Mouse (Mus musculus): Measurements from ENCODE around the gene Btbd6.

Btbd6 gene

GRCm38 (mm10) chr12:112952926-112953565, 23.2 kb upstream of the Btbd6 start:
- no peak for DNase-seq (ENCODE audit: low spot score)

DNA sequence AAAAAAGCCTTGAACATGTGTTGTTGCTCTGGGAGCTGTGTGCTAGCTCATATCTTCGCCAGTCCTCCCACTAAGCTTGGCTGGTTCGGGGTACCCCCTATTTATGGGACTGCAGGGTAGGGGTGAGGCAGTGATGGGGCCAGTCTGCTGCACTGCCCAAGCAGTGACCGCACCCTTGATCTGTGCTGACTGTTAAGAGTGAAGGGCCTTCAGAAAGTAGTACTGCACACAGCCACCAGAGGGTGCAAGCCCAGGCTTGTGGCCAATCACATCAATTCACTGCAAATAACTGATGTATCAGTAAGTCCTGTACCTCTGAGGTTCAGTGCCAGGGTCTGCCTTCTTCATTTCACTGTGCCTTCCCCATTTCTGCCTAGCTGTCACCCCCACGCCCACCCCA, 20.5 kb upstream of the Btbd6 start:
- peak; percentile 34 for DNase-seq (ENCODE audit: low spot score)

DNA sequence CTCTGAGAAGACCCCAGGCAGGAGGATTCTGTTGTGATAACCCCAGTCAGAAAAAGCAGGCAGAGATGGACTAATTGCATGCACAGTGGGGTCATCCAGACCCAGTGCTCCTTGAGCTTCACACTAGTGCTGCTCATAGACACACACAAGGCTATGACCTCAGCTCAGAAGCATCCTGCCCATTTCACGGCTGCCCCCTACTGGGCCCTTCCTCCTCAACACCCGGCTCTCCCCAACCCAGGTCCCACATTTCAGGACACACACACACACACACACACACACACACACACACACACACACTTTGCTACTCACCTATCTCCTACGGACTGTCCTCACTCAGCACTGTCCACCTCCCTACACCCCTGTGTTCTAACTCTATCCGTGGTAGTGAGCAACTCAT, 18.0 kb upstream of the Btbd6 start:
- no peak for DNase-seq (ENCODE audit: low spot score)

DNA sequence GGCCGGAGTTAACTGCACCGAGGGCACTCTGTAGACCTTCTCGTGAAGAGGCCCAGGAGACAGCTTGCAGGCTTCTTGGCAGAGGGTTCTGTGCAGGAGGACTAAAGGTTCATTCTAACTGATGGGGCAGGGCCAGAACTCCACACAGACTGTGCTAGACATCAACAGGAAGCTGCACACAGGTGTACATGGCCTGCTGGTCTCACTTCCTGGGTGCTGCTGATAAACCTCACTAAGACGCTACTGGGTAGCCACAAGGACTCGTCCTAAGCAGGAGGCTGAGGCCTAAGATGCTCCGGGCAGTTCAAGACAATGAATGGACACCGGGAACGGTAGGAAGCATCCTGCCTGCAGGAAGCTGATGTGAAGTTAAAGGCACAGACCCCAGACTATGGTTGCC, 16.9 kb upstream of the Btbd6 start:
- DNase-seq (ENCODE audit: low spot score), result no peak

DNA sequence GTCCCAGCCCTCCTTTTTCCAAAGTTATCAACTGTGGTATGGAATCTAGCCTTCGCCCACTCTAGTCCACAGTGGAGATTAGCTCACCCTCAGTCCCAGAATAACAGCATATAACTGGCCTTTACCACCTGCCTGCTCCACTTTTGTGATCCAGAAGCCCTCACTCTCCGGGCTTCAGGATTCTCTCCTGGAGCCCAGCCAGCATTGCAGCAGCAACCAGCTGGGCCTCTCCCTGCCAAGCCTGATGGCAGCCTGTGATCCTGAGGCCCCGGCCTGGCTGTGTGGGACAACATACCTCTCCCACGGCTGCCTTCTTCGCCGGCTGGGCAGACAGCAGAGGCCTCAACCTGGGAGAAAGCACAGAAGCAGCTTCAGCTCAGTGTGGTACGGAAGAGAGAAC, 14.9 kb upstream of the Btbd6 start:
- DNase-seq (ENCODE audit: low spot score), result no peak

GRCm38 (mm10) chr12:112961872-112962271, 14.4 kb upstream of the Btbd6 start:
- DNase-seq (ENCODE audit: low spot score), result no peak

DNA sequence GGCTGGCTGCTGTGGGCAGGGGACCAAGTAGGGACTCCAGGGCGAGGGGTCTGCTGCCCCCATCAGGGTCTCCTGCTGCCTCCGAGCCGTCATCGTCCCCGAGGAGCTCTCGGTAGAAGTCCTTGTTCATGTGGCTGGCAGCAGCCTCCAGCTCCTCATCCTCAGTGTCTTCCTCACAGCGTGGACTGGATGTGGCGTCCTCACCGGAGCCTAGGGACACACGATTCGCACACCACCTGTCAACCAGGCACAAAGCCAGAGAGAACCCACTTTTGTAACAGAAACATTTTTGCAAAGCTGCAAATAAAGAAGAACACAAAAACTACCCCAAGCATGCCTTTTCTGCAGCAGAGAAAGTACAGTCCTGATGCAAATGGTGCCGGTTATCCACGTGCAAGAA, 10.5 kb upstream of the Btbd6 start:
- DNase-seq (ENCODE audit: low spot score), result no peak

- DNase-seq (ENCODE audit: low spot score), result no peak
Measured at GRCm38 (mm10) chr12:112968943-112969342, 7.3 kb upstream of the Btbd6 start.

- DNase-seq (ENCODE audit: low spot score), result no peak
Measured at GRCm38 (mm10) chr12:112969616-112970015, 6.7 kb upstream of the Btbd6 start.

- no peak for DNase-seq (ENCODE audit: low spot score)
Measured at GRCm38 (mm10) chr12:112974736-112975135, 1.5 kb upstream of the Btbd6 start.

DNA sequence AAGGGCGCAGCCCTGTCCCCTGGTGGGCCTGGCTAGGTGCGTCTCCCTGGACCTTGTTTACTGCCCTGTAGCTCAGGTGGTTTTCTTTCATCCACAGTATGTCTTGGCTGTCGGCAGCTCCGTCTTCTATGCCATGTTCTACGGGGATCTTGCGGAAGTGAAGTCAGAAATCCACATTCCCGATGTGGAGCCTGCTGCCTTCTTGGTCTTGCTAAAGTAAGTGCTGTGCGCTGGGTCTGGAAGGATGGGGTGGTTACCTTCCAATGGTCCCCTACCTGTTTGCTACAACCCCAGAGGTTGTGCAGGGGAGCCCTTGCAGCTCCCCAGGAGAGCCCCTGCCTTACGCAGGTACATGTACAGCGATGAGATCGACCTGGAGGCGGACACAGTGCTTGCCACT, 874 bp downstream of the Btbd6 start:
- no peak for DNase-seq (ENCODE audit: low spot score)

DNA sequence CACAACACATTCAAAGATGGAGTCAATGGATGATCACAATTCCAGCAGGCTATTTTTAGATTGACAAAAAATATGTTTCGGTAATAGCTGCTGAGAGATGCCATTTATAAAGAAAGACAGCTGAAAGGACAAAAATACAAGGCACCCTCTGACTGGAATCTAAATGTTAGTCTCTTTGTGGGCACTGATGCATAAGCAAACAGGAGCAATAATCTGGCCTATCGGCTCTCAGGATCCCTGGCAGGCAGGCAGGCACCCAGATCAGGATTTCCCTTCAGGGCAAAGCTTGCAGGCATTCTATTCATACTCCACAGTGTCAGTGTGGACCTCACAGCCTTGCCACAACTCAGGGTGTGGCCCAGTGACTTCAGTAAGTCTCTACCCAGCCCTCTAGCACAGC, 5.7 kb downstream of the Btbd6 start:
- DNase-seq (ENCODE audit: low spot score), result no peak

DNA sequence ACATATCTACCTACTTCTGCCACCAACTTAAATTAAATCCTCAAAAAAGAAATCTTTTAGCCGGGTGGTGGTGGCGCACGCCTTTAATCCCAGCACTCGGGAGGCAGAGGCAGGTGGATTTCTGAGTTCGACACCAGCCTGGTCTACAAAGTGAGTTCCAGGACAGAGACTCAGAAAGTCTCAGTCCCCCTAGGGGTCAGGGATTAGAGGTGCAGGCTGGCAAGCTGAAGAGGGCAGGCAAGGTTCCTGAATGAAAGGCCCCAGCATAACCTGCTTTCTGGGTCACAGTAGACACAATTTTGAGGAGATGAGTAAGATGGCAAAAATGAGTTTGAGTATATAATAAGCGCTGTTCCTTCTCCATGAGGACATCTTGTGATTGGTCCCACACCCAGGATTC, 9.1 kb downstream of the Btbd6 start:
- DNase-seq (ENCODE audit: low spot score), result no peak

GRCm38 (mm10) chr12:112987877-112988276, 11.6 kb downstream of the Btbd6 start:
- no peak for DNase-seq (ENCODE audit: low spot score)

- DNase-seq (ENCODE audit: low spot score), result no peak
Measured at GRCm38 (mm10) chr12:112990706-112991405, 14.6 kb downstream of the Btbd6 start.

- no peak for DNase-seq (ENCODE audit: low spot score)
Measured at GRCm38 (mm10) chr12:112991444-112991843, 15.2 kb downstream of the Btbd6 start.

DNA sequence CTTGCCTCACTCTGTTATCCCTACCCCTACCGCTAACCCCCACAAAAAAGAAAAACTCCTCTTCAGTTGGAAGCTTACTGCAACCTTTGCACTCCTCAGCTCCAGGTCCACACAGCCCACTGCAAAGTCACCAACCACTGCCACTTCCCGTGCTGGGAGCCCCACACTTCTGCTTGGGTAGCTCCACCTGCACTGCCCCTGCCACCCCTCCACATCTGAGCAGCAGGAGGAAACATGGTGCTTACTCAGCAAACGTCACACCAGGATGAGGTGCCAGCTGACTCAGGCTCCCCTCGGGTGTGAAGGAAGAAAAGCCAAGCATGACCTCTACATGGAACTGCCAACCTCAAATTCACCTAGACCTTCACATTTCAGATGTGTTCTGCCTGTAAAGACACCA, 17.9 kb downstream of the Btbd6 start:
- no peak for DNase-seq (ENCODE audit: low spot score)

DNA sequence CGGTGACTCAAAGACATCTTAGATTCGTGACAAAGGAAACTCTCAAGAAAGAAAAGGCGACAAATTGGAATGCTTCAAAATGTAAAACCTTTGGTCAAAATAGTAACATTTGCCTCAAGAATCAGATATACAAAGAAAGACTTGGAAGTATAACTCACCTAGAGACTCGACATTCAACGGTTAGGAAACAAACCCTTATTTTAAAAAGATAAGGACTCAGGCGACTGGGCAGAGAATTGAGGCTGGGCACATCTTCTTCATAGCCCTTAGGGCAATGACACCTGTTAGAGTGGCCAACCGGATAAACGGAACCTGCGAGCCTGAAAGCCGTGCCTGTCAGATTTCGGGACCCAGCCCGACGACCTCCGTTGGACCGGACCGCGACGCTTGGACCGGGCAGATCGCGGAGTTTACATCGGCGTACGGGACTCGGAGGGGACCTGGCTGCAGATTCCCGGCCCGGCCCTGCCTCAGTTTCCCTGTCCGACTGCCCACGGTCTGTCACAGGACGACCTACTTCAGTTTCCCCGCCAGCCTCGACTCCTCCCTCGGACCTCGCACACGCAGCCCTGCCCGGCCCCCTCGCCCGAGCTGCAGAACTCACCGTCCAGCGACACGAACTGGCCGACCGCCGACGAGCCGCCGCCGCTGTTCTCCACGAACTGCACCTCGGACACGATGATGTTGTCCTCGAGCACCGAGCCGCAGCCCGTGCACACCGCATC, 23.4 kb downstream of the Btbd6 start:
- no peak for DNase-seq (ENCODE audit: low spot score)

- peak; percentile 97 for DNase-seq (ENCODE audit: low spot score)
Measured at GRCm38 (mm10) chr12:113000294-113001132, 24.2 kb downstream of the Btbd6 start, which contains the start of gene Brf1. TSS of gene Brf1 (minus strand) at chr12:113000704.

- no peak for DNase-seq (ENCODE audit: low spot score)
Measured at GRCm38 (mm10) chr12:113001133-113001474, 24.8 kb downstream of the Btbd6 start.

DNA sequence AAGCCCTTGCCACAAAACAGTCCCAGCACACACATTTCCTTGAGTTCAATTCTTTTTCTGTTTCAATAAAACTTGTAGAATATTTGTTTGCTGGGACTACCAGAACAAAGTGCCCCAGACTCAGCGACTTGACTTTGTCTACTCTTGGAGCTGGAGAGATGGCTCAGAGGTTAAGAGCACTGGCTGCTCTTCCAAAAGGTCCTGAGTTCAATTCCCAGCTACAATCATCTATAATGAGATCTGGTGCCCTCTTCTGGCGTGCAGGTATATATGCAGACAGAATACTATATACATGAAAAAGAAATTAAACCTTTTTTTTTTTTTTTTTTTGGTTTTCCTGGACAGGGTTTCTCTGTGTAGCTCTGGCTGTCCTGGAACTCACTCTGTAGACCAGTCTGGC, 26.4 kb downstream of the Btbd6 start:
- no peak for DNase-seq (ENCODE audit: low spot score)

DNA sequence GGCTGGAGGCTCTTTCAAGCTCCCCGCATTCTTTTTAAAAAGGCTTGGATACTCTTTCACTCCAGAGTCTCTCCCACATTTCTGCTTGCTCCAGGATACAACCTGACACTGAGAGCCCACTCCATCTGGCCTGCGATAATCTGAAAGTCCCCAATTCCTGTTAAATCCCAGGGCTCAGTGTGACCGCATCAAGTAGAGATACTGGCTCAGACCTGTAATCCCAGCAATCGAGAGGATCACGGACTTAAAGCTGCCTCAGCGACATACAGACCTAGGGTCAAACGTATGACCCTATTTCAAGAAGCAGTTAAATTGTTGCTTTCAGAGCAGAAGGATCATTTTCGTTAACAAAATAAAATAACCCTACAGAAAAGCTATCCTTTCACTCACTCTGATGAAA, 27.7 kb downstream of the Btbd6 start:
- DNase-seq (ENCODE audit: low spot score), result no peak
